Mouse (Mus musculus) spleen, embryonic (tissue): ENCODE data around the gene Mthfs.
"Not testable (repeated sequence)": the region's sequence is repeated elsewhere in the genome, so short reads cannot be mapped to it uniquely, and the experiment has no call there.

ENCODE experiments used
- CTCF ChIA-PET: fragments of 350-600 bp; sonication (Branson Sonifier 250); formaldehyde crosslinking; loops from one replicate; lab custom pipeline; 2022; lab: Charles Lee

Gene Mthfs

GRCm38 (mm10) chr9:89210353-89211064 lies at the start of gene Mthfs:
Gene Mthfs, plus strand, starts transcription at chr9:89210676.
- CTCF ChIA-PET, result not testable (repeated sequence)

- CTCF ChIA-PET, result not testable (repeated sequence)
These were observed 37.9 kb upstream of the Mthfs start for GRCm38 (mm10) chr9:89172539-89172938.

- CTCF ChIA-PET, result not testable (repeated sequence)
These were observed 31.6 kb upstream of the Mthfs start for GRCm38 (mm10) chr9:89178833-89179232.

- CTCF ChIA-PET, result not testable (repeated sequence)
These were observed 31.0 kb upstream of the Mthfs start for GRCm38 (mm10) chr9:89179469-89179868.

GRCm38 (mm10) chr9:89187006-89187405 lies 23.5 kb upstream of the Mthfs start:
- CTCF ChIA-PET, result not testable (repeated sequence)

GRCm38 (mm10) chr9:89195483-89195882 lies 15.0 kb upstream of the Mthfs start:
- CTCF ChIA-PET, result not testable (repeated sequence)

- CTCF ChIA-PET, result not testable (repeated sequence)
These were observed 13.0 kb upstream of the Mthfs start for GRCm38 (mm10) chr9:89197509-89197908.

- CTCF ChIA-PET, result not testable (repeated sequence)
These were observed 12.1 kb upstream of the Mthfs start for GRCm38 (mm10) chr9:89198349-89198748.

- CTCF ChIA-PET, result not testable (repeated sequence)
These were observed 11.5 kb upstream of the Mthfs start, which contains the start of the genes Bcl2a1b and Gm29094 for GRCm38 (mm10) chr9:89198969-89199416. Gene Bcl2a1b, plus strand, starts transcription at chr9:89199209. Gene Gm29094, plus strand, starts transcription at chr9:89199379.

GRCm38 (mm10) chr9:89202256-89202655 lies 8.2 kb upstream of the Mthfs start:
- CTCF ChIA-PET, result not testable (repeated sequence)

GRCm38 (mm10) chr9:89208939-89209338 lies 1.5 kb upstream of the Mthfs start:
- CTCF ChIA-PET, result not testable (repeated sequence)

GRCm38 (mm10) chr9:89211065-89211858 lies 786 bp downstream of the Mthfs start:
- CTCF ChIA-PET, result not testable (repeated sequence)

- CTCF ChIA-PET, result not testable (repeated sequence)
These were observed 2.0 kb downstream of the Mthfs start for GRCm38 (mm10) chr9:89212428-89212827.

- CTCF ChIA-PET, result not testable (repeated sequence)
These were observed 7.7 kb downstream of the Mthfs start for GRCm38 (mm10) chr9:89218174-89218573.

- CTCF ChIA-PET, result not testable (repeated sequence)
These were observed 9.2 kb downstream of the Mthfs start for GRCm38 (mm10) chr9:89219668-89220067.

- CTCF ChIA-PET, result not testable (repeated sequence)
These were observed 10.3 kb downstream of the Mthfs start for GRCm38 (mm10) chr9:89220704-89221287.

- CTCF ChIA-PET, result no interaction called here
These were observed 15.6 kb downstream of the Mthfs start for GRCm38 (mm10) chr9:89226071-89226470.

- CTCF ChIA-PET, result no interaction called here
These were observed 17.6 kb downstream of the Mthfs start for GRCm38 (mm10) chr9:89228122-89228521.

- CTCF ChIA-PET, result not testable (repeated sequence)
These were observed 20.5 kb downstream of the Mthfs start for GRCm38 (mm10) chr9:89230897-89231497.

GRCm38 (mm10) chr9:89237131-89237530 lies 26.7 kb downstream of the Mthfs start:
- CTCF ChIA-PET, result not testable (repeated sequence)

GRCm38 (mm10) chr9:89238976-89239505 lies 28.6 kb downstream of the Mthfs start:
- CTCF ChIA-PET, result interaction anchor here (0.7 kb wide), 1 partner anchor 42 kb away, joined by 6 read pairs; no protein-coding TSS in a partner anchor
